Mouse (Mus musculus): ENCODE measurements around the gene Nr4a3. TPM values are rescaled to one million over a fixed set of nuclear protein-coding genes. Genes with fewer than 3 reads are reported as not detected.

Gene Nr4a3
- polyA plus RNA-seq (2012; ENCODE audit: insufficient read depth, low replicate concordance), result 0.42 and 0.75 TPM in 2 replicates

DNA sequence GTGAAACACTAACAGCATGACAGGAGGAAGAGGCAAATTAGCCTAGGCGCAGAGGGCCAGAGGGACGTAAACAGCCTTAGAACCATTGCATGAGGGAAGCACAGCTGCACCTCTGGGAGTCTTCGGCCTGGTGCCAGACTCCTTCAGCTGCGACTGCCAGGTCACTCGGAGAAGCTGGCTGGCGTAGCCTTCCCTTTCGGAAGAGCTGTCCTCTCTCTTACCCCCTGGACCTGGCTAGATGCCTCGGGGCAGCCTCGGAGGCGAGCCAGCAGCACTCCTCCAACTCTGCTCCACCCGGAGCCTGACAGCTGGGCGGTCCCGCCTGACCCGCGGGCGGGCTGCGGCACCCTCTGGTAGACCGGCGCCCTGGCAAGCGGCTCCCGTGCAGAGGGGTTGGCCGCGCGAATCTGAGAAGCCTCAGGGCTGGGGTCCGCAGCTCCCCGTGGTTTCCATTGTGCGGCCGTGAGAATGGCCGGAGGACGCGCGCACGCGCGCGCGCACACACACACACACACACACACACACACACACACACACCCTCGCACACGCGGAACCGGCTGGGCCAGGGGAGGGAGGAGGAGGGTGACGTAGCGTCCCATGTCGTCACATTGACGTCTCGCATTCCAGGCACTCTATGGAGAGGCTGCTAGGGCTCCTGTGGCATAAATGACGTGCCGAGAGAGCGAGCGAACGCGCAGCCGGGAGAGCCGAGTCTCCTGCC lies at the start of gene Nr4a3:
TSS of gene Nr4a3 (plus strand) at position 663 of the 721 bp plus-strand sequence.
- Histone ChIP-seq H3K9me3 (no peaks in the 10 kb centered on the region), H3K4me3 (replicated peaks) (peak within 1 kb of the TSS; percentile 94), H3K4me1 (peaks cover 60% of the 10 kb centered on the region), H3K36me3 (replicated peaks; ENCODE audit: low read length) (no peaks in the 10 kb centered on the region), H3K27me3 (replicated peaks) (peaks cover 55% of the 10 kb centered on the region)
- TF ChIP-seq FLI1 (IDR thresholded peaks at IDR 0.05; ENCODE audit: low read length) (no peak), GATA1 (IDR thresholded peaks at IDR 0.05; ENCODE audit: borderline replicate concordance, low read length) (no peak)

DNA sequence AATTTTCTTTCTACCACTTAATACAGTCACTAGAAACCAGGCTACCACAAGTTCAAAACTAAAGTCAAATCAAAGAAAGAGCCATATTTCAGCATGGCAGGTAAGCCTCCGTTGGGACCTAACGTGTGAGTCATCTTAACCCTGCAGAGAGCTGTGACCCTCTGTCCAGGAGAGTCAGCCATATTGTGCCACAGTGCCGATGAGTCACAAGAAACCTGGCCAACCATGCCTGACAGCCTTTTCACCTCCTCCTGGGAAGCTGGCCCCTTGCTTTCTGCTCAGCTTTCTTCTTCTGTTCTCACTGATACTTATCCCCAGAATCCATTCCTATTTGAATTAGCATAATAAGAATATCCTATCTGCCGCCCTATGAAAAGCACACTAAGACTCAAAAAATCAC lies 42.0 kb upstream of the Nr4a3 start:
- no peak for TF ChIP-seq FLI1 (IDR thresholded peaks at IDR 0.05; ENCODE audit: low read length)
- TF ChIP-seq GATA1 (IDR thresholded peaks at IDR 0.05; ENCODE audit: borderline replicate concordance, low read length), result no peak
- H3K9me3 ChIP-seq, result no peaks in the 10 kb centered on the region
- no peaks in the 10 kb centered on the region for H3K27me3 ChIP-seq (replicated peaks)
- H3K4me1 ChIP-seq, result no peaks in the 10 kb centered on the region
- no peaks in the 10 kb centered on the region for H3K36me3 ChIP-seq (replicated peaks; ENCODE audit: low read length)
- no peak overlapping the region for H3K4me3 ChIP-seq (replicated peaks)

DNA sequence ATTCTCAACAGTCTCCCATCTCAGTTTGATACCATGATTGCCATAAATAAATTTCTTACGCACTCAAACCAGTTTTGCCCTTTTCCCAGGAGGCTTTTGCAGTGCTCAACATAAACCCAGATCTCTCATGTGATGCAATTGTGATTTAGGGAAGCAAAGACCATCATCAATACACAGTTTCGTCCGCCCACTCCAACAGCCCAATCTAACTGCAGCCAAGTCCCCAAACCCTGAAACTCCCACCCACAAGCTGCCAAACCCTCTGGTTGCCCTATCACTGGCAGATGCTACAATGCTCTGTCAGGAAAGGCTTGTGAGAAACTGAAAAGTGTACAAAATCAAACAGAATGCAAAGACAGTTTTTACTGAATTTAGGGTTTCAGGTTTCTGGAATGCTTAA lies 41.5 kb upstream of the Nr4a3 start:
- no peaks in the 10 kb centered on the region for H3K27me3 ChIP-seq (replicated peaks)
- H3K4me1 ChIP-seq, result no peaks in the 10 kb centered on the region
- H3K36me3 ChIP-seq (replicated peaks; ENCODE audit: low read length), result no peaks in the 10 kb centered on the region
- no peak for TF ChIP-seq GATA1 (IDR thresholded peaks at IDR 0.05; ENCODE audit: borderline replicate concordance, low read length)
- TF ChIP-seq FLI1 (IDR thresholded peaks at IDR 0.05; ENCODE audit: low read length), result no peak
- H3K4me3 ChIP-seq (replicated peaks), result no peak overlapping the region
- 0 out of 2 replicates have a peak, but pooled peaks cover under 1% of the 10 kb centered on the region for H3K9me3 ChIP-seq

- TF ChIP-seq GATA1 (IDR thresholded peaks at IDR 0.05; ENCODE audit: borderline replicate concordance, low read length) (no peak), FLI1 (IDR thresholded peaks at IDR 0.05; ENCODE audit: low read length) (no peak)
- 0 out of 2 replicates have a peak, but pooled peaks cover 3% of the 10 kb centered on the region for H3K9me3 ChIP-seq
These were observed 38.6 kb upstream of the Nr4a3 start for GRCm38 (mm10) chr4:48006355-48006754.

DNA sequence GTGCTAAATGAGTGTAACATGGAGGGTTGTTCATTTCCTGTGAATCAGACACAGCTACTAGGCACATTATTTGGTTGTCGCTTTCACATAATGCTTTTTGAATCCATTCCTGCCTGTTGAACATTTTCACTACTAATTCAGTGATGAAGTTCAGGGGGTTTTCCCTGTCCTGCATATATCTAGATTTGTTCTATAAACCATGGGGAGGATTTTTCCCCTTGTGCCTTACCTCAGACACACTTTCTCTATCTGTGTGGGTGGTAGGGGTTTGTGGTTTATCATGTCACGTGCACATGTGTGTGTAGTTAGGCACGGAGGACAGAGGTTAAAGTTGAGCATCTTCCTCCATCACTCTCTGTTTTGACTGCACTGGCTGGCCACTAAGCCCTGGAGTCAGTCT lies 32.7 kb upstream of the Nr4a3 start:
- no peaks in the 10 kb centered on the region for H3K36me3 ChIP-seq (replicated peaks; ENCODE audit: low read length)
- H3K4me1 ChIP-seq, result no peaks in the 10 kb centered on the region
- TF ChIP-seq GATA1 (IDR thresholded peaks at IDR 0.05; ENCODE audit: borderline replicate concordance, low read length), result no peak
- TF ChIP-seq FLI1 (IDR thresholded peaks at IDR 0.05; ENCODE audit: low read length), result no peak
- no peak overlapping the region for H3K4me3 ChIP-seq (replicated peaks)
- 0 out of 2 replicates have a peak, but pooled peaks cover 3% of the 10 kb centered on the region for H3K9me3 ChIP-seq
- no peaks in the 10 kb centered on the region for H3K27me3 ChIP-seq (replicated peaks)

More at GRCm38 (mm10) chr4:48006355-48006754, 38.6 kb upstream of the Nr4a3 start:
- H3K4me3 ChIP-seq (replicated peaks), result no peak overlapping the region
- no peaks in the 10 kb centered on the region for H3K36me3 ChIP-seq (replicated peaks; ENCODE audit: low read length)
- H3K27me3 ChIP-seq (replicated peaks), result no peaks in the 10 kb centered on the region
- H3K4me1 ChIP-seq, result no peaks in the 10 kb centered on the region

DNA sequence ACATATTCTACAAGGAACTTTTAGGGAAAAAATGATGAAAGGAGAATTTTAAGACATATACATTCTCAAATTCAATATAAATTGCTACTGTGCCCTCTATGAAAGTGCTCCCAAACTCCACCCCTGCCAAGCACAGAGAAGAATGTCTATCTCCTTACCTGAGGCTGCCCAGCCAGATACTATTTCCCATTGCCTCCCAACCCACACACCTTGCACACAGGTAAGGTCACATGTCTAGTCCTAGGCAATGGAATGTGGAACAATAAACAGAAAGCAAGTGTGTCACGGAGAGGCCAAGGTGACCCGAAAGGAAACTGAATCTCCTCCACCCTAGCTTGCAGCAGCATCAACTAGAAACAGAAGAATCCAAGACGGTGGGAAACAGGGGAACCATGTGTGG lies 22.0 kb upstream of the Nr4a3 start:
- H3K36me3 ChIP-seq (replicated peaks; ENCODE audit: low read length), result no peaks in the 10 kb centered on the region
- H3K9me3 ChIP-seq, result no peaks in the 10 kb centered on the region
- peaks cover 3% of the 10 kb centered on the region for H3K27me3 ChIP-seq (replicated peaks)
- TF ChIP-seq GATA1 (IDR thresholded peaks at IDR 0.05; ENCODE audit: borderline replicate concordance, low read length), result no peak
- TF ChIP-seq FLI1 (IDR thresholded peaks at IDR 0.05; ENCODE audit: low read length), result no peak
- no peaks in the 10 kb centered on the region for H3K4me1 ChIP-seq
- H3K4me3 ChIP-seq (replicated peaks), result no peak overlapping the region

DNA sequence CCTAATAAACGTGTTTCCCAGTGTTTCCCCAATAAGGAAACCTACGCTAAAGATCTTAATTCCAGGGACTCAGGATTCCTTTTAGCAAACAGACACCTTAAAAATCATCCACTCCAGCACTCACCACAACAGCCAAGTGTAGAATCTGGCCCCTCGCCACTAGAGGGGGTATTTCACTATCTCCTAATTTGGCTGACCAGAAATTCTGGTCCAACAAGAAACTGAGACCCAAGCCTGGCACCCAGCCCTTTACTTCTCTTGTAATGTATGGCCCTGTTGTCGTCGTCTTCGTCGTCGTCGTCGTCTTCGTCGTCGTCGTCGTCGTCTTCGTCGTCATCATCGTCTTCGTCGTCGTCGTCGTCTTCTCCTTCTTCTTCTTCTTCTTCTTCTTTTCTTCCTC lies 15.3 kb upstream of the Nr4a3 start:
- Histone ChIP-seq H3K9me3 (no peaks in the 10 kb centered on the region), H3K27me3 (replicated peaks) (peaks cover 2% of the 10 kb centered on the region), H3K4me3 (replicated peaks) (no peak overlapping the region), H3K36me3 (replicated peaks; ENCODE audit: low read length) (no peaks in the 10 kb centered on the region), H3K4me1 (peaks cover 14% of the 10 kb centered on the region)
- TF ChIP-seq GATA1 (IDR thresholded peaks at IDR 0.05; ENCODE audit: borderline replicate concordance, low read length) (no peak), FLI1 (IDR thresholded peaks at IDR 0.05; ENCODE audit: low read length) (no peak)

DNA sequence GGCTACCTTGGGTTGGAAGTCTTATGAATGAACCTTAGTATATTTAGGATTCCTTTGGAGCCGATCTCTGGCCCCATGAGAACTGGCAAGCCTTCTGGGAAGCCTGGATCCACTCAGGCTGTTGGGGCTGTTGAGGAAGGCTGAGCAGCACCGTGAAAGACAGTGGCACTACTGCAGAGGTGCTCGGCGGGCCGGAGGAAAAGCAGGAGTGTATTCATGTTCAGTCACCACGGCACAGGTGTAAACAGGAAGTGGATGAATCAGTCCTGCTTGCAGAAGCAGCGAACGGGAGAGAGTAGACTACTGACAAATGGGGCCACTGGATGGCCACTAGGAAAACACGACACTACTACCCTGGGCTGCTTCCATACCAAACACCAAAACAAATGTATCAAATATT lies 10.7 kb upstream of the Nr4a3 start:
- Histone ChIP-seq H3K9me3 (no peaks in the 10 kb centered on the region), H3K27me3 (replicated peaks) (peaks cover 2% of the 10 kb centered on the region), H3K36me3 (replicated peaks; ENCODE audit: low read length) (no peaks in the 10 kb centered on the region), H3K4me1 (peaks cover 19% of the 10 kb centered on the region), H3K4me3 (replicated peaks) (no peak overlapping the region)
- TF ChIP-seq GATA1 (IDR thresholded peaks at IDR 0.05; ENCODE audit: borderline replicate concordance, low read length) (no peak), FLI1 (IDR thresholded peaks at IDR 0.05; ENCODE audit: low read length) (no peak)

DNA sequence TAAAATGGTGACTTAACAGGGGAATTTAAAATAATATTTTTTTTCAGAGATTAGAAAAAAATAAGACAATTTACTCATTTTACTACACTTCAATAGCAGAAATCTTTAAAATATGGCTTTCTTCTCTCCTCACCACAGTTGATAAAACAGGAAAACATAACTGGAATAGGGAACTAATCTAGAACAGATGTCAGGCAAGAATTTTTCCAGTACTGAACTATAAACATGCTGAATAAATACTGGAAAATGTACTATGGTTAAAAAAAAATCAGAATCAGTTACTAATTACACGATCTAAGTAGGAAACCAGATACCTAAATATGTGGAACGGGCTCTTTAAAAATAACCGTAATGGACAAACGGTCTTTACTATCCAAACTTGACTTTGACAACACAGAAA lies 7.3 kb upstream of the Nr4a3 start:
- TF ChIP-seq FLI1 (IDR thresholded peaks at IDR 0.05; ENCODE audit: low read length) (no peak), GATA1 (IDR thresholded peaks at IDR 0.05; ENCODE audit: borderline replicate concordance, low read length) (no peak)
- no peak overlapping the region for H3K4me3 ChIP-seq (replicated peaks)
- no peaks in the 10 kb centered on the region for H3K9me3 ChIP-seq
- peaks cover 26% of the 10 kb centered on the region for H3K4me1 ChIP-seq
- H3K36me3 ChIP-seq (replicated peaks; ENCODE audit: low read length), result no peaks in the 10 kb centered on the region
- peaks cover 2% of the 10 kb centered on the region for H3K27me3 ChIP-seq (replicated peaks)

- H3K9me3 ChIP-seq, result no peaks in the 10 kb centered on the region
- TF ChIP-seq GATA1 (IDR thresholded peaks at IDR 0.05; ENCODE audit: borderline replicate concordance, low read length) (no peak), FLI1 (IDR thresholded peaks at IDR 0.05; ENCODE audit: low read length) (no peak)
- no peak overlapping the region for H3K4me3 ChIP-seq (replicated peaks)
- H3K27me3 ChIP-seq (replicated peaks), result peaks cover 2% of the 10 kb centered on the region
- peaks cover 22% of the 10 kb centered on the region for H3K4me1 ChIP-seq
- H3K36me3 ChIP-seq (replicated peaks; ENCODE audit: low read length), result no peaks in the 10 kb centered on the region
These were observed 6.1 kb upstream of the Nr4a3 start for GRCm38 (mm10) chr4:48038847-48039246.

All from megakaryocyte, embryonic 14.5 days (primary cell).